Mouse (Mus musculus) small intestine, adult 2 months (tissue): ENCODE measurements around the gene Slc1a2.

Experiments
- CTCF ChIP-seq: fragments of 200-500 bp; IDR thresholded peaks from 2 replicates; pipeline ENCODE4 v1.5.1; 2012; ENCODE audit warnings: low read depth, mild to moderate bottlenecking, control low read depth, inconsistent platforms, low read length, moderate library complexity, mixed read lengths; ENCODE audit not compliant: insufficient replicate concordance, insufficient read length; ENCODE audit errors: extremely low read depth
- POLR2A ChIP-seq: fragments of 200-500 bp; IDR thresholded peaks from 2 replicates; pipeline ENCODE4 v1.6.1; 2012; ENCODE audit warnings: low read depth, mild to moderate bottlenecking, control low read depth, inconsistent platforms, low read length, moderate library complexity

GRCm38 (mm10) chr2:102674582-102674981 is 16.1 kb downstream of the Slc1a2 start:
- TF ChIP-seq POLR2A = no peak
- TF ChIP-seq CTCF = no peak
